Mouse (Mus musculus) cerebellum, adult 2 months (tissue): ENCODE data around the gene Rbm7.

Experiments used
- CTCF ChIP-seq: fragments of 200-500 bp; IDR thresholded peaks from 2 replicates; pipeline ENCODE4 v1.5.1; 2011; ENCODE audit warnings: low read depth, mild to moderate bottlenecking, control low read depth, low read length, moderate library complexity, borderline replicate concordance; ENCODE audit not compliant: insufficient read depth
- POLR2A ChIP-seq: fragments of 200-500 bp; IDR thresholded peaks from 2 replicates; pipeline ENCODE4 v1.6.1; 2011; ENCODE audit warnings: low read length, control low read depth, borderline replicate concordance; ENCODE audit not compliant: insufficient read depth

- TF ChIP-seq POLR2A = no peak
- TF ChIP-seq CTCF = no peak
Observed at GRCm38 (mm10) chr9:48526520-48526919, 31.4 kb upstream of the Rbm7 start.
